21 mouse cellular contexts compared by ENCODE assay signal in the genomic region with DNA sequence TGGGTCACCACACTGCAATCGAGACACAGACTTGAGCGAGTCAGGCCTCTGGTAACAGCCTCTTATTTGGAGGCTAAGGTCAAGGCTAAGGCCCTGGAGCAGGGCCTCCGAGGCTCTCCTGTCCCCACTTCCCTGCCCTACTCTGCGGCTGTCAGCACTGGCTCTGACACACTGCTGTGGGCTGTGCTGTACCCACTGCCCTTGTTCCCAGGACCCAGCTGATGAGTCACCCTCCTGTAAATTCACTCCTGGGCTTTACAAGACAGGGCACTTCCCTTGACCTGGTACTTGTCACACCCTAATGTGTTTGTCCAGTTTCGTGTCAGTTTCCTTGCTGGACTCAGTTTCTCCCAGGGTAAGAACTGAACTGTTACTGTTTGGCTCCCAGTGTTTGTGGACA. TPM values are rescaled to one million over a fixed set of nuclear protein-coding genes. Genes with fewer than 3 reads are reported as not detected.
DNase-seq lines count a peak whose midpoint lies in the region; ATAC-seq lines count a peak whose summit lies in the region.
"Had no signal": no experiment of that assay in that cellular context is flagged by ENCODE, and none has a peak within 500 bp of the region (broad histone marks: within the 10 kb centered on the region; RNA-seq: fewer than 3 reads in every experiment).

No protein-coding gene starts in this region.

- DNase-seq in 3T3-L1 (ENCODE audit: low read depth, low spot score) (peak; percentile 28), 416B (ENCODE audit: low read depth) (peak; percentile 33)
- DNase-seq in adrenal gland, postnatal 10 days: peak; percentile 49
- peak; percentile 73 to 75 for DNase-seq in adrenal gland, postnatal 36 days
- no peak for DNase-seq in layer of hippocampus, adult 8-10 months (ENCODE audit: low spot score in 2 of 2)
- DNase-seq in c-Kit-positive CD71-positive TER-119-positive erythroid progenitor cells, embryonic 14.5 days (ENCODE audit: low spot score): no peak
- DNase-seq: B cell, adult 2 months; cerebellum, adult 11 months; cerebellum, adult 2 months; cerebellum, adult 9-11 months; cerebellum, postnatal 25 days; forebrain, postnatal 0 days; heart, adult 18-20 months; heart, postnatal 10 days; heart, postnatal 4 days; kidney, adult 18-20 months had no signal

- ATAC-seq in CD4-positive, CD25-positive, alpha-beta regulatory T cell, adult 4 months: no peak
- ATAC-seq: forebrain, embryonic 14.5 days; forebrain, postnatal 0 days; hindbrain, postnatal 0 days; inflammation-experienced regulatory T-cells, adult 6 months; intestine, embryonic 16.5 days had no signal

RNA-seq across cellular contexts. Expression of a gene that starts 12.0 kb away (rescaled TPM):
- 10 to 100 TPM; 38.5 to 39.9 TPM for total RNA-seq in adrenal gland, postnatal 10 days (2021)
- 10 to 100 TPM; 47.3 to 51.7 TPM for total RNA-seq in adrenal gland, postnatal 36 days (2021)
- total RNA-seq in layer of hippocampus, adult 8-10 months (2022): 10 to 100 TPM; 54.4 to 64.1 (median 56.3) TPM
- polyA plus RNA-seq in CD4-positive, CD25-positive, alpha-beta regulatory T cell, adult 4 months (2017; shearing (Covaris generic)): 10 to 100 TPM; 55.8 to 74.2 TPM

RNA-seq across cellular contexts. Expression of a gene that starts 19.3 kb away (rescaled TPM):
- total RNA-seq in adrenal gland, postnatal 10 days (2021): 1 to 10 TPM; 5.0 to 5.1 TPM
- 1 to 10 TPM; 2.3 to 4.6 TPM for total RNA-seq in adrenal gland, postnatal 36 days (2021)
- total RNA-seq in layer of hippocampus, adult 8-10 months (2022): 10 to 100 TPM in 2 of 4 experiments, 1 to 10 TPM in 2; 6.4 to 20.4 (median 12.1) TPM
- polyA plus RNA-seq in CD4-positive, CD25-positive, alpha-beta regulatory T cell, adult 4 months (2017; shearing (Covaris generic)): 1 to 10 TPM in 1 of 2 experiments, under 1 TPM in 1; 0.35 to 1.0 TPM

RNA-seq across cellular contexts. Expression of a gene that starts 22.5 kb away (rescaled TPM):
- total RNA-seq in adrenal gland, postnatal 10 days (2021): 10 to 100 TPM; 32.4 to 52.0 TPM
- 10 to 100 TPM; 32.3 to 40.4 TPM for total RNA-seq in adrenal gland, postnatal 36 days (2021)
- 100 to 1,000 TPM in 2 of 4 experiments, 10 to 100 TPM in 2; 84.9 to 113 (median 94.5) TPM for total RNA-seq in layer of hippocampus, adult 8-10 months (2022)
- polyA plus RNA-seq in CD4-positive, CD25-positive, alpha-beta regulatory T cell, adult 4 months (2017; shearing (Covaris generic)): 10 to 100 TPM; 36.3 to 40.2 TPM

RNA-seq across cellular contexts. Expression of a gene that starts 25.1 kb away (rescaled TPM):
- total RNA-seq in adrenal gland, postnatal 10 days (2021): 100 to 1,000 TPM; 144 to 146 TPM
- total RNA-seq in adrenal gland, postnatal 36 days (2021): 100 to 1,000 TPM; 196 to 197 TPM
- 100 to 1,000 TPM; 124 to 139 (median 130) TPM for total RNA-seq in layer of hippocampus, adult 8-10 months (2022)
- 100 to 1,000 TPM; 206 to 437 TPM for polyA plus RNA-seq in CD4-positive, CD25-positive, alpha-beta regulatory T cell, adult 4 months (2017; shearing (Covaris generic))

RNA-seq across cellular contexts. Expression of a gene that starts 35.0 kb away (rescaled TPM):
- 10 to 100 TPM; 31.6 to 39.4 TPM for total RNA-seq in adrenal gland, postnatal 10 days (2021)
- total RNA-seq in adrenal gland, postnatal 36 days (2021): 10 to 100 TPM; 15.2 to 23.9 TPM
- total RNA-seq in layer of hippocampus, adult 8-10 months (2022): 10 to 100 TPM; 88.7 to 99.2 (median 95.5) TPM
- 10 to 100 TPM in 1 of 2 experiments, 1 to 10 TPM in 1; 6.3 to 14.6 TPM for polyA plus RNA-seq in CD4-positive, CD25-positive, alpha-beta regulatory T cell, adult 4 months (2017; shearing (Covaris generic))

Comparison
In these comparisons a context has a peak if more than half of its experiments do, and no peak if none do; other contexts are left out.
1. DNase-seq: peak in 3T3-L1 (single experiment), 416B (single experiment), adrenal gland, postnatal 10 days (single experiment) and adrenal gland, postnatal 36 days (2 of 2); none in layer of hippocampus, adult 8-10 months (0 of 2) and c-Kit-positive CD71-positive TER-119-positive erythroid progenitor cells, embryonic 14.5 days (single experiment).